Mouse (Mus musculus) heart, embryonic 13.5 days (tissue): ENCODE results near the gene Tex21. TPM values are rescaled to one million over a fixed set of nuclear protein-coding genes. Genes with fewer than 3 reads are reported as not detected.

Experiments
- ATAC-seq: fragments of 200-750 bp; cut with Nextera tagmentation; 2 replicates; pipeline ENCODE4 v1.8.0; 2017; ENCODE audit warnings: moderate TSS enrichment; ENCODE audit not compliant: insufficient number of reproducible peaks, low FRiP score, low TSS enrichment; ENCODE audit errors: extremely low read depth
- H3K27ac ChIP-seq: fragments of 300-500 bp; sonication (generic); replicated peaks from 2 replicates; pipeline ENCODE4 v1.5.1; 2015; ENCODE audit warnings: moderate library complexity, mild to moderate bottlenecking, inconsistent platforms
- H3K27me3 ChIP-seq: fragments of 300-500 bp; sonication (generic); replicated peaks from 2 replicates; pipeline ENCODE4 v1.6.1; 2015; ENCODE audit warnings: mild to moderate bottlenecking, inconsistent platforms
- H3K36me3 ChIP-seq: fragments of 300-500 bp; sonication (generic); 2 replicates; pipeline ENCODE4 v1.6.1; 2015; ENCODE audit warnings: mild to moderate bottlenecking, inconsistent platforms
- H3K4me1 ChIP-seq: fragments of 300-500 bp; sonication (generic); 2 replicates; pipeline ENCODE4 v1.6.1; 2015; ENCODE audit warnings: inconsistent platforms
- H3K4me2 ChIP-seq: fragments of 300-500 bp; sonication (generic); 2 replicates; pipeline ENCODE4 v1.6.1; 2015; ENCODE audit warnings: inconsistent platforms, mild to moderate bottlenecking, moderate library complexity
- H3K4me3 ChIP-seq: fragments of 300-500 bp; sonication (generic); 2 replicates; pipeline ENCODE4 v1.5.1; 2015; ENCODE audit warnings: moderate library complexity, mild to moderate bottlenecking, inconsistent platforms
- H3K9ac ChIP-seq: fragments of 300-500 bp; sonication (generic); 2 replicates; pipeline ENCODE4 v1.6.1; 2015; ENCODE audit warnings: inconsistent platforms, mild to moderate bottlenecking, moderate library complexity
- H3K9me3 ChIP-seq: fragments of 300-500 bp; sonication (generic); 2 replicates; pipeline ENCODE4 v1.6.1; 2016; ENCODE audit warnings: inconsistent platforms
- WGBS: fragments of 180-500 bp; shearing (Covaris S2); methylation state at CpG from one replicate; pipeline ENCODE4 v1.1.7; 2015; ENCODE audit warnings: mixed read lengths; 5-methylcytosine and 5-hydroxymethylcytosine counted together
- polyA plus RNA-seq: library from polyadenylated mRNA; unstranded; fragments of >200 nt; fragmentation: Nextera tagmentation; extraction: Ambion mirVana; gene quantifications from 2 replicates; pipeline ENCODE4 v1.2.1, GENCODE M21; 2015

Tex21 gene
- polyA plus RNA-seq, result 0.22 and 0.35 TPM in 2 replicates

- H3K4me1 ChIP-seq, result no peaks in the 10 kb centered on the region
- no peaks in the 10 kb centered on the region for H3K36me3 ChIP-seq
- no peaks in the 10 kb centered on the region for H3K9me3 ChIP-seq
- H3K27ac ChIP-seq, result no peak within 1 kb of the TSS
- no peak within 1 kb of the TSS for H3K4me3 ChIP-seq
- no peaks in the 10 kb centered on the region for H3K27me3 ChIP-seq
- H3K4me2 ChIP-seq, result no peak within 1 kb of the TSS
- no peak within 1 kb of the TSS for H3K9ac ChIP-seq
- ATAC-seq, result no peak
- 71% methylated on average over 6 of the region's 6 CpGs for WGBS
Observed at GRCm38 (mm10) chr12:76246646-76247045, at the start of gene Tex21. TSS of gene Tex21 (minus strand) at chr12:76246746.

GRCm38 (mm10) chr12:76293192-76293591 lies 46.6 kb upstream of the Tex21 start:
- H3K4me3 ChIP-seq, result no peak overlapping the region
- H3K9ac ChIP-seq, result no peak overlapping the region
- ATAC-seq, result no peak
- peaks cover 88% of the 10 kb centered on the region for H3K36me3 ChIP-seq
- no peaks in the 10 kb centered on the region for H3K27me3 ChIP-seq
- H3K27ac ChIP-seq, result no peak overlapping the region
- no peaks in the 10 kb centered on the region for H3K4me1 ChIP-seq
- no peaks in the 10 kb centered on the region for H3K9me3 ChIP-seq
- 48% methylated on average over 7 of the region's 7 CpGs for WGBS
- no peak overlapping the region for H3K4me2 ChIP-seq

GRCm38 (mm10) chr12:76290271-76290670 lies 43.7 kb upstream of the Tex21 start:
- Histone ChIP-seq H3K4me3 (no peak overlapping the region), H3K4me2 (no peak overlapping the region), H3K9ac (no peak overlapping the region), H3K27ac (no peak overlapping the region), H3K27me3 (no peaks in the 10 kb centered on the region), H3K9me3 (no peaks in the 10 kb centered on the region), H3K36me3 (peaks cover 80% of the 10 kb centered on the region), H3K4me1 (no peaks in the 10 kb centered on the region)
- 94% methylated on average over 2 of the region's 2 CpGs for WGBS
- ATAC-seq, result no peak

- WGBS, result 94% methylated on average over 12 of the region's 12 CpGs
- H3K4me3 ChIP-seq, result no peak overlapping the region
- H3K4me1 ChIP-seq, result no peaks in the 10 kb centered on the region
- H3K27me3 ChIP-seq, result no peaks in the 10 kb centered on the region
- H3K27ac ChIP-seq, result no peak overlapping the region
- no peaks in the 10 kb centered on the region for H3K9me3 ChIP-seq
- H3K4me2 ChIP-seq, result no peak overlapping the region
- peaks cover 78% of the 10 kb centered on the region for H3K36me3 ChIP-seq
- H3K9ac ChIP-seq, result no peak overlapping the region
- ATAC-seq, result no peak
Observed at GRCm38 (mm10) chr12:76289428-76289827, 42.9 kb upstream of the Tex21 start.

- H3K36me3 ChIP-seq, result peaks cover 78% of the 10 kb centered on the region
- WGBS, result 84% methylated on average over 5 of the region's 5 CpGs
- H3K4me3 ChIP-seq, result no peak overlapping the region
Observed at GRCm38 (mm10) chr12:76288494-76288893, 41.9 kb upstream of the Tex21 start.

GRCm38 (mm10) chr12:76287986-76288385 lies 41.4 kb upstream of the Tex21 start:
- peaks cover 80% of the 10 kb centered on the region for H3K36me3 ChIP-seq
- peaks cover under 1% of the 10 kb centered on the region; the same call in 1 of the 2 replicates for H3K4me1 ChIP-seq
- no peak overlapping the region for H3K9ac ChIP-seq
- no peak overlapping the region for H3K4me2 ChIP-seq
- H3K9me3 ChIP-seq, result no peaks in the 10 kb centered on the region
- WGBS, result 79% methylated on average over 8 of the region's 8 CpGs
- no peak overlapping the region for H3K27ac ChIP-seq
- no peak overlapping the region for H3K4me3 ChIP-seq
- H3K27me3 ChIP-seq, result no peaks in the 10 kb centered on the region
- no peak for ATAC-seq

More at GRCm38 (mm10) chr12:76288494-76288893, 41.9 kb upstream of the Tex21 start:
- H3K4me1 ChIP-seq, result no peaks in the 10 kb centered on the region
- H3K27ac ChIP-seq, result no peak overlapping the region
- no peak overlapping the region for H3K4me2 ChIP-seq
- no peak overlapping the region for H3K9ac ChIP-seq
- ATAC-seq, result no peak
- no peaks in the 10 kb centered on the region for H3K27me3 ChIP-seq
- H3K9me3 ChIP-seq, result no peaks in the 10 kb centered on the region

GRCm38 (mm10) chr12:76285418-76285817 lies 38.9 kb upstream of the Tex21 start:
- no peaks in the 10 kb centered on the region for H3K27me3 ChIP-seq
- H3K27ac ChIP-seq, result no peak overlapping the region
- H3K4me2 ChIP-seq, result no peak overlapping the region
- H3K36me3 ChIP-seq, result peaks cover 69% of the 10 kb centered on the region
- H3K9me3 ChIP-seq, result no peaks in the 10 kb centered on the region
- no peak overlapping the region for H3K9ac ChIP-seq
- 74% methylated on average over 6 of the region's 6 CpGs for WGBS
- no peak for ATAC-seq
- H3K4me3 ChIP-seq, result no peak overlapping the region
- peaks cover 14% of the 10 kb centered on the region for H3K4me1 ChIP-seq

- no peaks in the 10 kb centered on the region for H3K27me3 ChIP-seq
- 82% methylated on average over 17 of the region's 17 CpGs for WGBS
- H3K4me3 ChIP-seq, result no peak overlapping the region
- H3K4me2 ChIP-seq, result no peak overlapping the region
- ATAC-seq, result no peak
- peak overlapping the region; percentile 24; the same call in 1 of the 2 replicates for H3K27ac ChIP-seq
- peaks cover 14% of the 10 kb centered on the region for H3K4me1 ChIP-seq
- H3K9me3 ChIP-seq, result no peaks in the 10 kb centered on the region
- peaks cover 69% of the 10 kb centered on the region for H3K36me3 ChIP-seq
- peak overlapping the region; percentile 40; the same call in 1 of the 2 replicates for H3K9ac ChIP-seq
Observed at GRCm38 (mm10) chr12:76282532-76283173, 36.1 kb upstream of the Tex21 start.

- H3K36me3 ChIP-seq, result peaks cover 67% of the 10 kb centered on the region
Observed at GRCm38 (mm10) chr12:76282132-76282531, 35.6 kb upstream of the Tex21 start.

GRCm38 (mm10) chr12:76281111-76281660 lies 34.6 kb upstream of the Tex21 start:
- Histone ChIP-seq H3K4me2 (no peak overlapping the region), H3K27me3 (no peaks in the 10 kb centered on the region), H3K4me3 (no peak overlapping the region), H3K36me3 (peaks cover 62% of the 10 kb centered on the region), H3K9me3 (no peaks in the 10 kb centered on the region), H3K4me1 (peaks cover 14% of the 10 kb centered on the region), H3K27ac (no peak overlapping the region), H3K9ac (no peak overlapping the region)
- ATAC-seq, result no peak
- 87% methylated on average over 2 of the region's 2 CpGs for WGBS

More at GRCm38 (mm10) chr12:76282132-76282531, 35.6 kb upstream of the Tex21 start:
- Histone ChIP-seq H3K4me1 (peaks cover 14% of the 10 kb centered on the region), H3K4me2 (no peak overlapping the region), H3K9me3 (no peaks in the 10 kb centered on the region), H3K27me3 (no peaks in the 10 kb centered on the region), H3K27ac (peak overlapping the region; percentile 24; the same call in 1 of the 2 replicates), H3K4me3 (no peak overlapping the region), H3K9ac (peak overlapping the region; percentile 40)
- no peak; the same call in 1 of the 2 replicates for ATAC-seq
- 17% methylated on average over 4 of the region's 4 CpGs for WGBS

- Histone ChIP-seq H3K36me3 (peaks cover 57% of the 10 kb centered on the region), H3K4me2 (no peak overlapping the region), H3K27me3 (no peaks in the 10 kb centered on the region), H3K27ac (no peak overlapping the region), H3K4me3 (no peak overlapping the region), H3K9me3 (no peaks in the 10 kb centered on the region), H3K9ac (no peak overlapping the region), H3K4me1 (peaks cover 14% of the 10 kb centered on the region)
- ATAC-seq, result no peak
- 87% methylated on average over 9 of the region's 9 CpGs for WGBS
Observed at GRCm38 (mm10) chr12:76280556-76280955, 34.0 kb upstream of the Tex21 start.

- no peaks in the 10 kb centered on the region for H3K9me3 ChIP-seq
- no peak for ATAC-seq
- H3K9ac ChIP-seq, result no peak overlapping the region
- peaks cover 14% of the 10 kb centered on the region for H3K4me1 ChIP-seq
- H3K4me2 ChIP-seq, result no peak overlapping the region
- no peaks in the 10 kb centered on the region for H3K27me3 ChIP-seq
- H3K36me3 ChIP-seq, result peaks cover 45% of the 10 kb centered on the region
- no peak overlapping the region for H3K27ac ChIP-seq
- H3K4me3 ChIP-seq, result no peak overlapping the region
- 69% methylated on average over 6 of the region's 6 CpGs for WGBS
Observed at GRCm38 (mm10) chr12:76278209-76278608, 31.7 kb upstream of the Tex21 start.
